Mouse (Mus musculus) CH12.LX (cell line): ENCODE measurements around the gene Wdr63. TPM values are rescaled to one million over a fixed set of nuclear protein-coding genes. Genes with fewer than 3 reads are reported as not detected.
A peak's percentile ranks its signal among the peaks of the same experiment; 100 is the strongest.
"Not testable (repeated sequence)": the region's sequence is repeated elsewhere in the genome, so short reads cannot be mapped to it uniquely, and the experiment has no call there.

Experiments used
- DNase-seq: peaks from one replicate; pipeline ENCODE4 v3.0.0-alpha.2; 2013; ENCODE audit errors: extremely low read depth
- H3K27ac ChIP-seq: 2 replicates; pipeline ENCODE4 v1.5.1; 2012; ENCODE audit warnings: low read depth, mild to moderate bottlenecking, control low read depth, moderate library complexity; ENCODE audit not compliant: insufficient read depth
- H3K27me3 ChIP-seq: replicated peaks from 2 replicates; pipeline ENCODE3; 2012; ENCODE audit warnings: inconsistent platforms
- H3K36me3 ChIP-seq, 2 experiments: replicated peaks in 1 of 2; 2 replicates each; pipeline versions ENCODE3 to v1.6.1; 2012; ENCODE audit warnings: inconsistent platforms in 1 of 2, low read length in 1 of 2, mild to moderate bottlenecking in 1 of 2, mixed read lengths in 1 of 2, moderate library complexity in 1 of 2; ENCODE audit not compliant: control insufficient read depth in 1 of 2, insufficient read depth in 1 of 2
- H3K4me1 ChIP-seq, 2 experiments: 2 replicates each; pipeline ENCODE4 v1.6.1; 2012; ENCODE audit warnings: inconsistent platforms in 1 of 2, moderate library complexity in 1 of 2; ENCODE audit not compliant: insufficient read depth in 2 of 2, control insufficient read depth in 1 of 2
- H3K4me2 ChIP-seq: 2 replicates; pipeline ENCODE4 v1.6.1; 2012; ENCODE audit warnings: low read depth, mild to moderate bottlenecking, control low read depth; ENCODE audit not compliant: poor library complexity, insufficient read depth, severe bottlenecking
- H3K4me3 ChIP-seq, 3 experiments: fragments of 150-350 bp in 1 of 3; sonication (generic) in 1 of 3; replicated peaks in 1 of 3; 2 replicates each; pipeline versions ENCODE3 to v1.5.1; 2011 to 2012; ENCODE audit warnings: low read depth in 2 of 3, low read length in 2 of 3, mild to moderate bottlenecking in 2 of 3, moderate library complexity in 2 of 3, control low read depth in 1 of 3, improper control_type of control experiment in 1 of 3, inconsistent platforms in 1 of 3, mixed read lengths in 1 of 3; ENCODE audit not compliant: poor library complexity in 1 of 3
- H3K79me2 ChIP-seq: replicated peaks from 2 replicates; pipeline ENCODE4 v1.6.1; 2012; ENCODE audit warnings: mild to moderate bottlenecking, moderate library complexity; ENCODE audit not compliant: control insufficient read depth, poor library complexity, insufficient read depth, severe bottlenecking; ENCODE audit errors: extremely low read depth
- H3K9ac ChIP-seq: 2 replicates; pipeline ENCODE4 v1.6.1; 2012; ENCODE audit warnings: low read depth, mild to moderate bottlenecking, control low read depth, moderate library complexity; ENCODE audit not compliant: insufficient read depth
- H3K9me3 ChIP-seq: replicated peaks from 2 replicates; pipeline ENCODE3; 2012; ENCODE audit warnings: low read length, inconsistent platforms, mixed read lengths
- BHLHE40 ChIP-seq: IDR thresholded peaks from 2 replicates; pipeline ENCODE4 v1.6.1; 2011; ENCODE audit warnings: mild to moderate bottlenecking, low read depth, low read length, improper control_type of control experiment
- CHD1 ChIP-seq: IDR thresholded peaks from 2 replicates; pipeline ENCODE4 v1.6.1; 2012; ENCODE audit warnings: low read depth, low read length, improper control_type of control experiment, inconsistent platforms
- CHD2 ChIP-seq: IDR thresholded peaks from 2 replicates; pipeline ENCODE4 v1.6.1; 2011; ENCODE audit warnings: low read length, improper control_type of control experiment
- CTCF ChIP-seq, 2 experiments: IDR thresholded peaks in 1 of 2; conservative IDR thresholded peaks in 1 of 2; 2 replicates each; pipeline ENCODE4 v1.5.1; 2011 to 2012; ENCODE audit warnings: low read depth in 2 of 2, low read length in 2 of 2, improper control_type of control experiment in 1 of 2, inconsistent platforms in 1 of 2, mild to moderate bottlenecking in 1 of 2, moderate library complexity in 1 of 2
- E2F4 ChIP-seq: IDR thresholded peaks from 2 replicates; pipeline ENCODE4 v1.6.1; 2011; ENCODE audit warnings: low read depth, low read length, improper control_type of control experiment; ENCODE audit not compliant: insufficient replicate concordance
- EP300 ChIP-seq: IDR thresholded peaks from 2 replicates; pipeline ENCODE4 v1.6.1; 2011; ENCODE audit warnings: low read length, improper control_type of control experiment
- ETS1 ChIP-seq: conservative IDR thresholded peaks from 2 replicates; pipeline ENCODE4 v1.6.1; 2012; ENCODE audit warnings: low read depth, mild to moderate bottlenecking, inconsistent platforms, low read length, improper control_type of control experiment, moderate library complexity
- JUN ChIP-seq: IDR thresholded peaks from 2 replicates; pipeline ENCODE4 v1.6.1; 2011; ENCODE audit warnings: low read depth, mild to moderate bottlenecking, low read length, improper control_type of control experiment, moderate library complexity; ENCODE audit not compliant: insufficient read depth
- MAFK ChIP-seq: IDR thresholded peaks from 2 replicates; pipeline ENCODE4 v1.6.1; 2011; ENCODE audit warnings: low read length, improper control_type of control experiment; ENCODE audit not compliant: insufficient replicate concordance
- MXI1 ChIP-seq: IDR thresholded peaks from 2 replicates; pipeline ENCODE4 v1.6.1; 2011; ENCODE audit warnings: mild to moderate bottlenecking, low read depth, low read length, improper control_type of control experiment
- SMC3 ChIP-seq: IDR thresholded peaks from 2 replicates; pipeline ENCODE4 v1.6.1; 2011; ENCODE audit warnings: low read depth, low read length, improper control_type of control experiment
- UBTF ChIP-seq: IDR thresholded peaks from 2 replicates; pipeline ENCODE4 v1.6.1; 2012; ENCODE audit warnings: low read depth, mild to moderate bottlenecking, inconsistent platforms, low read length, improper control_type of control experiment, moderate library complexity
- USF1 ChIP-seq: IDR thresholded peaks from 2 replicates; pipeline ENCODE4 v1.6.1; 2014; ENCODE audit warnings: low read depth, mild to moderate bottlenecking, inconsistent platforms, low read length, improper control_type of control experiment
- ZC3H11A ChIP-seq: IDR thresholded peaks from 2 replicates; pipeline ENCODE4 v1.6.1; 2012; ENCODE audit warnings: low read depth, mild to moderate bottlenecking, inconsistent platforms, low read length, improper control_type of control experiment
- ZKSCAN1 ChIP-seq: IDR thresholded peaks from 2 replicates; pipeline ENCODE4 v1.6.1; 2012; ENCODE audit warnings: low read depth, inconsistent platforms, low read length, improper control_type of control experiment, borderline replicate concordance
- dilution Hi-C: fragments of 300-500 bp; cut with MboI; formaldehyde crosslinking; loops from 2 replicates; pipeline ENCODE4 v1.14.3; 2020; ENCODE audit warnings: low sequenced_read_pairs; ENCODE audit not compliant: extremely low pct_unique_long_range_greater_than_20kb, extremely low pct_ligation_motif_present
- in situ Hi-C: fragments of 300-500 bp; cut with MboI; formaldehyde crosslinking; loops from 3 replicates; pipeline ENCODE4 v1.14.3; 2019; ENCODE audit warnings: low sequenced_read_pairs, low pct_ligation_motif_present, low pct_unique_long_range_greater_than_20kb, mixed read lengths
- polyA plus RNA-seq: library from polyadenylated mRNA; unstranded; fragments of >175 nt; gene quantifications from 2 replicates; pipeline ENCODE4 v1.2.1, GENCODE M21; 2012; ENCODE audit warnings: low read depth; ENCODE audit not compliant: insufficient read length
- total RNA-seq, 2 experiments: library from RNA; depleted of rRNA; stranded (reverse); fragments of 300-350 nt in 1 of 2; fragments of >200 nt in 1 of 2; gene quantifications; 2 replicates each; pipeline ENCODE4 v1.2.3; 2012 to 2014

Wdr63 gene
- total and polyA plus RNA-seq, 3 experiments = not detected

DNA sequence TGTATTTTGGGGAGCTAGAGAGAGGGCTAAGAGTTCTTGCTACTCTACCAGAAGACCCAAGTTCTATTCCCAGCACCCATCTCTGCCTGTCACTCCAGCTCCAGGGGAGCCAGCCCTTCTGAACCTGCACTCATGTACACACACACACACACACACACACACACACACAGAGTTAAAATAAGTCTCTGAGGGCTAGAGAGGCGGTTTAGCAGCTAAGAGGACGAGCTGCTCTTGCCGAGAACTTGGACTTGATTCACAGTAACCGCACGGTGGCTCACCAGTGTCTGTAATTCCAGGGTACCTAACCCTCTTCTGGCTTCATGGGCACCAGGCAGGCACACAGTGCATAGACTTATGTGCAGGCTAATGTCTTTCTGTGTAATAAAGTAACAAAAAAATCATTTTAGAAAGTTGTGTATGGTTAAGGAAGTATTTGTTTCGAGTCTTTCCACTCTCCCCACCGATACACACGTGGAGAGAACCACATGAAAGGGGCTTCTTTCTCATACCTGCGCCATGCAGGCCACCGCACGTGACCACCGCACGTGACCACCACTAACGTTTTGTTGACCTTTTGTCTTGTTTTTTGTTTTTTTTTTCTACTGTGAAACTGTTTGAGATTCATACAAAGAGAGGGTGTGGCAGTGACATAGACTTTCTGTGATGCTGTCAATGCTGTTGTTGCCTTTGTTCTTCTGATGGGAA, 103.4 kb downstream of the Wdr63 start:
- H3K4me2 ChIP-seq = no peak overlapping the region
- dilution Hi-C loops (no loop called here), in situ Hi-C loops (no loop called here)
- TF ChIP-seq JUN (no peak), ZC3H11A (no peak), USF1 (peak; percentile 17; the same call in 1 of the 2 replicates), UBTF (no peak), CHD1 (no peak), ETS1 (no peak), MXI1 (no peak), EP300 (no peak), MAFK (no peak), CHD2 (no peak), SMC3 (no peak), CTCF (conservative IDR thresholded peaks at IDR 0.05 in 1 of 2, IDR thresholded peaks at IDR 0.05 in 1 of 2; ENCODE audit: low read depth in 2 of 2, low read length in 2 of 2) (no peak), E2F4 (no peak), BHLHE40 (peak; percentile 93), ZKSCAN1 (no peak)
- H3K27me3 ChIP-seq = peaks cover under 1% of the 10 kb centered on the region
- H3K4me3 ChIP-seq = no peak overlapping the region
- no peaks in the 10 kb centered on the region for H3K4me1 ChIP-seq
- no peaks in the 10 kb centered on the region for H3K36me3 ChIP-seq
- no peak overlapping the region for H3K9ac ChIP-seq
- no peaks in the 10 kb centered on the region for H3K9me3 ChIP-seq
- H3K27ac ChIP-seq = no peak overlapping the region
- no peaks in the 10 kb centered on the region for H3K79me2 ChIP-seq
- no peak for DNase-seq

DNA sequence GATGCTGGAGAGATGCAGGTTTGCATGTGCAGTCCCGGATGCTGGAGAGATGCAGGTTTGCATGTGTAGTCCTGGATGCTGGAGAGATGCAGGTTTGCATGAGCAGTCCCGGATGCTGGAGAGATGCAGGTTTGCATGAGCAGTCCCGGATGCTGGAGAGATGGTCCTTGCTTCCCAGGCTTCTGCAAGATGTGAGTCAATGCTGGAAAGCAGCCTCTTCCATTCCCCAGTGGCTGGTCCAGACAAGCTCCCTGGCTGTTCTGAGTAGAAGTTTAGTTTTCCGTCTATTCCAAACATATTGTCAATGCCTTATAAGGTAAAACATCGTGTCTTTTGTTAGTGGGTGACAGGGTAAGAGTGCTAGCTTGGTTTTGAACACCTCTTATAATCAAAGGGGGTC, 111.4 kb downstream of the Wdr63 start:
- H3K27ac ChIP-seq, H3K9me3 ChIP-seq, DNase-seq, H3K4me2 ChIP-seq, H3K27me3 ChIP-seq, H3K79me2 ChIP-seq, H3K4me3 ChIP-seq, in situ Hi-C loops, dilution Hi-C loops, H3K36me3 ChIP-seq, H3K9ac ChIP-seq: not testable (repeated sequence)
- H3K4me1 ChIP-seq = peaks cover 3 to 11% of the 10 kb centered on the region in 2 experiments; a peak in 3 of 4 replicates
